Comparison of ENCODE assay signal across 9 mouse cellular contexts in genomic region chr9:77825380-77825961, GRCm38 (mm10).
DNase-seq lines count a peak whose midpoint lies in the region; ATAC-seq and TF ChIP-seq lines count a peak whose summit lies in the region.
"Had no signal": no experiment of that assay in that cellular context is flagged by ENCODE, and none has a peak within 500 bp of the region (broad histone marks: within the 10 kb centered on the region; RNA-seq: fewer than 3 reads in every experiment).

No protein-coding gene starts in this region.

- H3K4me1 ChIP-seq in lung, embryonic 15.5 days: peaks cover 8% of the 10 kb centered on the region
- peaks cover 14% of the 10 kb centered on the region for H3K4me1 ChIP-seq in lung, adult 2 months (ENCODE audit: control insufficient read depth, insufficient read depth, low read length)

- TF ChIP-seq POLR2A in lung, adult 2 months (IDR thresholded peaks at IDR 0.05; ENCODE audit: borderline replicate concordance, extremely low read depth, low read depth, low read length): no peak

- no peak overlapping the region for H3K4me2 ChIP-seq in lung, embryonic 15.5 days

- H3K9me3 ChIP-seq in lung, embryonic 15.5 days: no peaks in the 10 kb centered on the region

- no peak for DNase-seq in lung, adult 2 months
- DNase-seq in R1 (ENCODE audit: low read depth, low spot score): peak; percentile 52
- no peak for DNase-seq in cerebellum, postnatal 14 days
- DNase-seq in thymus, adult 18-20 months: no peak
- no peak for DNase-seq in cerebellum, postnatal 10 days

- H3K27me3 ChIP-seq in lung, embryonic 15.5 days: no peaks in the 10 kb centered on the region

- peak; percentile 77; the same call in 1 of the 2 replicates for ATAC-seq in lung, embryonic 15.5 days (ENCODE audit: borderline replicate concordance, extremely low read depth, low FRiP score, low TSS enrichment)
- ATAC-seq in granulocyte monocyte progenitor cell, adult 5-6 weeks (replicated peaks; ENCODE audit: poor library complexity, severe bottlenecking): peak; percentile 34

- 10% methylated on average over 7 of the region's 7 CpGs for WGBS in lung, embryonic 15.5 days
- 22% methylated on average over 7 of the region's 7 CpGs for WGBS in lung, adult 2 months
- 50% methylated on average over 7 of the region's 7 CpGs for WGBS in macrophage (ENCODE audit: missing documents)

- H3K27ac ChIP-seq in lung, embryonic 15.5 days: peak overlapping the region; percentile 25; the same call in 1 of the 2 replicates
- H3K27ac ChIP-seq in macrophage: peak overlapping the region; percentile 55

- TF ChIP-seq CTCF in lung, adult 2 months (IDR thresholded peaks at IDR 0.05; ENCODE audit: insufficient read depth, low read length): no peak

- H3K9ac ChIP-seq in lung, embryonic 15.5 days: no peak overlapping the region

- no peaks in the 10 kb centered on the region for H3K79me2 ChIP-seq in macrophage (ENCODE audit: inconsistent target)

- H3K4me3 ChIP-seq in lung, embryonic 15.5 days: no peak overlapping the region
- no peak overlapping the region for H3K4me3 ChIP-seq in lung, adult 2 months (replicated peaks; ENCODE audit: extremely low read depth, low read depth, low read length)
- H3K4me3 ChIP-seq in macrophage (ENCODE audit: inconsistent target): no peak overlapping the region
- H3K4me3 ChIP-seq: erythroblast, embryonic 14.5 days had no signal

- H3K36me3 ChIP-seq in lung, embryonic 15.5 days: no peaks in the 10 kb centered on the region
- H3K36me3 ChIP-seq in macrophage (ENCODE audit: inconsistent target): no peaks in the 10 kb centered on the region
